Mouse (Mus musculus) ES-Bruce4 (cell line): ENCODE results near the gene D630039A03Rik. TPM values are rescaled to one million over a fixed set of nuclear protein-coding genes. Genes with fewer than 3 reads are reported as not detected.
A peak's percentile ranks its signal among the peaks of the same experiment; 100 is the strongest.

Source experiments
- H3K27ac ChIP-seq: 2 replicates; pipeline ENCODE4 v1.5.1; 2012; ENCODE audit warnings: low read length, inconsistent platforms; ENCODE audit not compliant: insufficient read depth
- H3K27me3 ChIP-seq: 2 replicates; pipeline ENCODE4 v1.6.1; 2012; ENCODE audit warnings: mild to moderate bottlenecking, low read length, inconsistent platforms; ENCODE audit not compliant: control insufficient read depth, poor library complexity, insufficient read depth, severe bottlenecking
- H3K36me3 ChIP-seq: 2 replicates; pipeline ENCODE4 v1.6.1; 2012; ENCODE audit warnings: inconsistent platforms, mild to moderate bottlenecking, low read length, moderate library complexity; ENCODE audit not compliant: control insufficient read depth, poor library complexity, insufficient read depth, severe bottlenecking
- H3K4me1 ChIP-seq: one replicate; pipeline ENCODE4 v1.8.1; 2011; ENCODE audit warnings: low read length; ENCODE audit not compliant: control insufficient read depth, insufficient read depth
- H3K4me3 ChIP-seq: 2 replicates; pipeline ENCODE4 v1.5.1; 2011; ENCODE audit warnings: low read depth, mild to moderate bottlenecking, low read length
- H3K9ac ChIP-seq: 2 replicates; pipeline ENCODE4 v1.6.1; 2012; ENCODE audit warnings: low read depth, mild to moderate bottlenecking, inconsistent platforms; ENCODE audit not compliant: poor library complexity, severe bottlenecking
- H3K9me3 ChIP-seq: replicated peaks from 2 replicates; pipeline ENCODE4 v1.6.1; 2012; ENCODE audit warnings: mild to moderate bottlenecking, low read length, inconsistent platforms; ENCODE audit not compliant: control insufficient read depth, poor library complexity, insufficient read depth, severe bottlenecking
- CTCF ChIP-seq: IDR thresholded peaks from one replicate; pipeline ENCODE4 v1.8.1; 2011; ENCODE audit warnings: low read depth, low read length
- EP300 ChIP-seq: IDR thresholded peaks from 2 replicates; pipeline ENCODE4 v1.6.1; 2011; ENCODE audit warnings: low read depth, low read length; ENCODE audit not compliant: insufficient read depth
- POLR2A ChIP-seq: IDR thresholded peaks from one replicate; pipeline ENCODE4 v1.8.1; 2011; ENCODE audit warnings: low read length; ENCODE audit not compliant: insufficient read depth
- polyA plus RNA-seq: library from polyadenylated mRNA; stranded (reverse); fragments of >200 nt; gene quantifications from 2 replicates; pipeline ENCODE4 v1.2.4, GENCODE M21; 2011; ENCODE audit warnings: low read depth; ENCODE audit not compliant: missing spikeins, insufficient read depth, insufficient read length

Gene D630039A03Rik
- polyA plus RNA-seq, 1 experiment: 2.5 TPM

DNA sequence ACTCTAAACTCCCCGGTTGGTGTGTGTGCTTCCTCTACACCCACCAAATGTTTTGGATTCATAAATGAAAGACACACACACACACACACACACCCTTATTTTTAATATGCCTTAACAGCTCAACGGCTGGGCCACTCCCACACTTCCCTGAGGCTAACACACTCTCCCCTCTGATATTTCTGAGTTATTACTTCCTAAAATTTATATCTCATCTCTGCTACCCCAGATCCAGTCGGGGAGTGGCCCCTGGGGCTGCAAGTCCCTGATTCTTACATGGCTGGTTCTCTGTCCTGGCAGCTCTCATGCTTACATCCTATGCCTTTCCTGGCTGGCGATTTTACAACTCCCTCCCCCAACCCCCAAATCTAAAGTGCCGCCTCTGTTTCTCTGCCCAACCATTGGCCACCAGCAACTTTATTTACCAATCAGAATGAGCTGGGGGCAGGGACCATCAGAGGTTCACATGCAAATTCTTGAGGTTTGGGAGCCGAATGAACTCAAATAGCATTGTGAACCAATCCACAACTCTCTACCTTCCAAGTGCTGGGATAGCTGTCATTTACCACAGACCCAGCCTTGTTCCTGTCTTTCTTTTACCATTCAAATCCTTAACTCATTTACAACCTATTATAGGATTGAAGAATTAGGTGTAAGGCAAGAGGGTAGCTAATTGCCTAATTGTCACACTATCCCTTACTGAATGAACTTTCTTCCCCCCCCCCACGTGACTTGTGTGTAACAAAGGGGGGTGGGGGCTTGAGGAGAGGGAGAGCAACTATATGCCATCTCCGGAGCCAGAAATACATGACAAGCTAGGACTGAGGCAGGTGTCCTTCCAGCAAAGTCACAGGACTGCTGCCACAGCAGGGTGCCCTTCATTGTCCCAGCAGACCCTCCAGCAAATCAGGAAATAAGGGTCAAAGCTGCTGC is 3.7 kb upstream of the D630039A03Rik start:
- TF ChIP-seq CTCF (no peak), EP300 (peak; percentile 98)
- H3K9me3 ChIP-seq: no peaks in the 10 kb centered on the region
- peak overlapping the region; percentile 93 for H3K27ac ChIP-seq
- peaks cover 5% of the 10 kb centered on the region for H3K4me1 ChIP-seq
- no peaks in the 10 kb centered on the region for H3K27me3 ChIP-seq
- no peaks in the 10 kb centered on the region for H3K36me3 ChIP-seq
- H3K9ac ChIP-seq: peak overlapping the region; percentile 74
- peak overlapping the region; percentile 85 for H3K4me3 ChIP-seq

DNA sequence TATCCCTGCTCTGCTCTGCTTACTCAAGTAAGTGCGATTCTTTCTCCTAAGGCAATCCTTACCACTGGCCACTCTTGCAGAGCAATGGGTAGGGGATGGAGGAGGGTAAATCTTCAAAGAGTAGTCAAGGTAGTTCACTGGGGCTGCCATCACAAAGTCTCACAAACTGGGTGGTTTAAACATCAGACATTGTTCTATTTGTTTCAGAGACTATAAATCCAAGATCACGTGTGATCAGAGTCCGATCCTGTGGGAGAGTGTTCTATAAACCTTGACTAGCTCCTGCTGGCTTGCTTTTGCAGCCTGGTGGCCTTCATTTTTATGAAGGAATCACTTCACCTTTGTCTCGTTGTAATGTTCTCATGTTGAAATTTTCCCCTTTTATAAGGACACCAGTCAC is 614 bp upstream of the D630039A03Rik start:
- 0 out of 2 replicates have a peak, but pooled peaks cover 3% of the 10 kb centered on the region for H3K9me3 ChIP-seq
- H3K36me3 ChIP-seq: no peaks in the 10 kb centered on the region
- no peak for TF ChIP-seq CTCF
- no peak for TF ChIP-seq POLR2A
- TF ChIP-seq EP300: no peak
- H3K4me3 ChIP-seq: no peak overlapping the region
- no peak overlapping the region for H3K27ac ChIP-seq
- peaks cover 5% of the 10 kb centered on the region for H3K4me1 ChIP-seq
- H3K27me3 ChIP-seq: no peaks in the 10 kb centered on the region
- H3K9ac ChIP-seq: no peak overlapping the region

DNA sequence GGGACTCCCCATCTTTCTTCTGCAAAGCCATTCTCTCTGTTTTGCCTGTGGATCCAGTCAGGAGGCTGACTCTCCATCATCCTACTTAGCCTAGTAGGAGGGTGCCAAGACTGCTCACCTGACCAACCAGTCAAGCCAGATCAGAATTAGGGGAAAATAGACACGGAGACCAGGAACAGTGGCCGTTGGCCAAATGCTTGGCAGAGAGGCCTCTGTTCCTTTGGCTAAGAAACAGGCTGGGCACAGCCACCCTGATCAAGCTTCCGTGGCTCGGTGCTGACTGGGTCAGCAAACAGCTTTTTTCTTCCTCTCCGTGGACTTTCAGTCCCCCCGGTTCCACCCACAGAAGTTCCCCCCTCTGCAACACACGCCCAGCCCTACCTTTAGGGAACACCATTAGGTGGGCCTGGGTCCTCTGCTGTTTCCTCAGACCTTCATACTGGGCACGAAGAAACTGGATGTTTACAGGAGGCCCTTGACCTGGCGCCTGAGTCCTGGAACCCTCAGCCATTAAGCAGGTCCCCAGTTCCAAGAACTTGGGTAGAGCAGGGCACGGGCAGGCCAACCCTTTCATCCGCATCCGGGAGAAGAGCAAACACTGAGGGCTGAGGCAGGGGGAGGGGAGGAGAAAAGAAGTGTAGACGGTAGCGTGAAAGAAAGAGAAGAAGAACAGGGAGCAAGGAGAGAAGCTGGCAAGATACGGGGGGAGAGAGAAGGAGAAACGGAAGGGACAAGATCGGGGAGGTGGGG is 706 bp downstream of the D630039A03Rik start:
- no peak for TF ChIP-seq EP300
- TF ChIP-seq POLR2A: no peak
- no peak for TF ChIP-seq CTCF

DNA sequence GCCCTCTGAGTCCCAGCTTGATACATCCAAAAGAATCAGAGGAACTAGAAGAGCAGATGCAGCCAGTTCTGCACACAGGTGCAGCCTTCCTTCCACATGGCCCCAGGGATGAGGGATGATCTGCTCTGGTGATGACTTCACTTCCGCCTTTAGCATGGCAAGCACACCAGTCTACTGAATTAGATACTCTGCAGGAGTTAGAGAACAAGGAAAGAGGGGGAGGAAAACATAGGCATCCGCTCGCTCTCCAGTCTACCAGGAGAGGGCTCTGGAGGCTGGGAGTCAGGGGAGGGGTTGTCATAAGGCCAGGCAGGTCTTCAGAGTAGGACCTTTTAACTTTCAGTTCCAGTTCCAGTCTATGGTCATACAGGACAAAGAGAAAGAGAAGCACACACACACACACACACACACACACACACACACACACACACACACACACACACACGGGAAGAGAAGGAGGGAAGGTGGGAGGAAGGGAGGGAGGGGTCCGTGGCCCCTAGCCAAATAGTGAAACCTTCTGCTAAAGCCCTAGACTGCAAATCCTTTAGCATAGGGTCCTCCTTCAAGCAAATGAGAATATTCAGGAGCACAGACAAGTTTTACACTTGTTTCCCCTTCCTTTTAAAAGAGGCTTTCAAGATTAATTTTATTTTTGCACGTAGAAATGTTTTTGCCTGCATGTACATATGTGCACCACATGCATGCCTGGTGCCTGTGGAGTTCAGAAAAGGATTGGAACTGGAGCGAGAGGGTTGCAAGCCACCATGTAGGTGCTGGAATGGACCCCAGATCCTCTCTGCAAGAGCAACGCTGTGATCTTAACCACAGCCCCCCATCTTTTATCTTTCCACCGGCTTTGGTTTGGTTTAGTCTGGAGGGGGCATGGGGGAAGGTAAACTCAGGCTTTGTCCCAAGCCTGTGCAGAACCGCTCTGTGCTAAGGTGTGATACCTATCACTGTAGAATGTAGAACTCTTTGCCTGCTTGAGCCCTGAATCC is 1.6 kb downstream of the D630039A03Rik start:
- Histone ChIP-seq H3K36me3 (no peaks in the 10 kb centered on the region), H3K9me3 (0 out of 2 replicates have a peak, but pooled peaks cover 3% of the 10 kb centered on the region), H3K4me3 (0 out of 2 replicates have a peak overlapping the region, but pooled peaks have one; percentile 37), H3K9ac (no peak overlapping the region), H3K4me1 (peaks cover 3% of the 10 kb centered on the region), H3K27me3 (no peaks in the 10 kb centered on the region), H3K27ac (no peak overlapping the region)
- TF ChIP-seq POLR2A: no peak
- TF ChIP-seq CTCF: peak; percentile 48

More for the DNA sequence above, 706 bp downstream of the D630039A03Rik start:
- H3K9ac ChIP-seq: peak overlapping the region; percentile 56
- no peak overlapping the region for H3K27ac ChIP-seq
- peaks cover 3% of the 10 kb centered on the region for H3K4me1 ChIP-seq
- peak overlapping the region; percentile 37 for H3K4me3 ChIP-seq
- no peaks in the 10 kb centered on the region for H3K36me3 ChIP-seq
- 0 out of 2 replicates have a peak, but pooled peaks cover 3% of the 10 kb centered on the region for H3K9me3 ChIP-seq
- no peaks in the 10 kb centered on the region for H3K27me3 ChIP-seq

DNA sequence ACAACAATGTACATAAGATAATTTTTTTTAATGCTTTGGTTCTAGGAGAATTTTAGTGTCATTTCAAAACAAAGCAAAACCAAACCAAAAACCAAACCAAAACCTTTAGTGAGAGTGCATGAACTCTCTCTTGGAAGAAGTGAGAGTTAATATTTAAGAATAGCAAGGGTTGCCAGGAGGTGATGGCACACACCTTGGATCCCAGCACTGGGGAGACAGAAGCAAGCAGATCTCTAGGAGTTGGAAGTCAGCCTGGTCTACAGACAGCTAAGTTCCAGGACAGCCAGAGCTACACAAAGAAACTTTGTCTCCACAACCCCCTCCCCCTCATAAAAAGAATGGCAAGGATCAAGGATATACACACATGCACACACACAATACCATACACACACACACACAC is 3.1 kb downstream of the D630039A03Rik start:
- Histone ChIP-seq H3K4me3 (no peak overlapping the region), H3K36me3 (no peaks in the 10 kb centered on the region), H3K9me3 (0 out of 2 replicates have a peak, but pooled peaks cover 3% of the 10 kb centered on the region), H3K27ac (no peak overlapping the region), H3K27me3 (no peaks in the 10 kb centered on the region), H3K9ac (no peak overlapping the region), H3K4me1 (peaks cover 3% of the 10 kb centered on the region)
- TF ChIP-seq CTCF: no peak
- TF ChIP-seq POLR2A: no peak
- no peak for TF ChIP-seq EP300
